Mouse (Mus musculus) duodenum, adult 2 months (tissue): ENCODE measurements around the gene Vezt. TPM values are rescaled to one million over a fixed set of nuclear protein-coding genes. Genes with fewer than 3 reads are reported as not detected.

Source experiments
- polyA plus RNA-seq: library from polyadenylated mRNA; depleted of rRNA; stranded (reverse); fragments of >200 nt; gene quantifications from 2 replicates; pipeline ENCODE4 v1.2.3, GENCODE M21; 2012; ENCODE audit warnings: low replicate concordance; rRNA removed

Vezt gene
- 5.4 and 7.0 TPM in 2 replicates for polyA plus RNA-seq

GRCm38 (mm10) chr10:94035658-94036374 is at the start of gene Vezt, which contains the start of gene Fgd6:
TSS of gene Vezt (minus strand) at chr10:94035817.
TSS of gene Fgd6 (plus strand) at chr10:94036001.

GRCm38 (mm10) chr10:93897043-93897646 is 138.5 kb downstream of the Vezt start, which contains the start of gene Metap2:
TSS of gene Metap2 (minus strand) at chr10:93897093.

Other genes with a start within 250 kb of the Vezt start
- gene Usp44, start 204.3 kb downstream of the Vezt start, polyA plus RNA-seq = 0.04 TPM in 1 of 2 replicates, not detected in the other
- 5.8 and 15.0 TPM in 2 replicates for gene Metap2, start 138.7 kb downstream of the Vezt start, polyA plus RNA-seq
- gene Fgd6, start 184 bp upstream of the Vezt start, polyA plus RNA-seq = 1.8 and 2.1 TPM in 2 replicates
- gene Nr2c1, start 112.2 kb upstream of the Vezt start, polyA plus RNA-seq = 1.8 and 2.2 TPM in 2 replicates
- gene Ndufa12, start 162.9 kb upstream of the Vezt start, polyA plus RNA-seq = 26.8 and 27.6 TPM in 2 replicates